Mouse (Mus musculus) embryonic fibroblast, embryonic 13.5 days (primary cell): ENCODE results near the gene Selenos.

Experiments
- CTCF ChIP-seq: IDR thresholded peaks from 2 replicates; pipeline ENCODE4 v1.5.1; 2011; ENCODE audit warnings: mild to moderate bottlenecking, control low read depth, low read length, moderate library complexity, borderline replicate concordance; ENCODE audit not compliant: insufficient read depth
- POLR2A ChIP-seq: IDR thresholded peaks from 2 replicates; pipeline ENCODE4 v1.6.1; 2011; ENCODE audit warnings: low read depth, mild to moderate bottlenecking, control low read depth, low read length, moderate library complexity

DNA sequence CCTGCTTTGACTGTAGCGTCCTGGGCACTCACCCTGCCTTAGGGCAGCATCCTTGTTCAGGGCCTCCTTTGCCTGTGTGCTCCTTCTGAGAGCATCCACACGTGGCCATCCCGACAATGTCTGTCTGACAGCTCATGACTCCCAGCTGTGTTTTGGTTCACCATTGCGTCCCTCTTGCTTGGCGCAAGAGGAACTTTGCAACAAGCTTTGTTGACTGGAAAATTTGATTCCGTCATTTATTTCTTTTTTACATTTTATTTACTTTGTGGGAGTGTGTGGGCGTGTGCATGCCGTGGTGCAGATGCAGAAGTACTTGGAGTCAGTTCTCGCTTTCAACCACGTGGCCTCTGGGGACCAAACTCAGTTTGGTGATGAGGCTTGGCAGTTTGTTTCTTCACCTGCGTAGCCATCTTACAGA is 45.1 kb downstream of the Selenos start:
- TF ChIP-seq CTCF, result no peak
- TF ChIP-seq POLR2A, result no peak
